Mouse (Mus musculus) E14TG2a.4 (cell line): Measurements from ENCODE around the gene Capn10.

Experiments used
- H3K27me3 ChIP-seq: 2 replicates; pipeline ENCODE4 v1.6.1; 2014; ENCODE audit warnings: low read length, control low read depth; ENCODE audit not compliant: insufficient read depth
- H3K36me3 ChIP-seq: 2 replicates; pipeline ENCODE4 v1.6.1; 2014; ENCODE audit warnings: low read length, control low read depth; ENCODE audit not compliant: insufficient read depth
- H3K4me1 ChIP-seq: replicated peaks from 2 replicates; pipeline ENCODE4 v1.6.1; 2014; ENCODE audit warnings: low read depth, low read length, control low read depth
- H3K4me3 ChIP-seq: replicated peaks from 2 replicates; pipeline ENCODE4 v1.5.1; 2014; ENCODE audit warnings: mild to moderate bottlenecking, low read length
- H3K9me3 ChIP-seq: 2 replicates; pipeline ENCODE4 v1.6.1; 2014; ENCODE audit warnings: low read length, control low read depth
- CTCF ChIP-seq: conservative IDR thresholded peaks from 2 replicates; pipeline ENCODE4 v1.5.1; 2014; ENCODE audit warnings: low read length
- NANOG ChIP-seq: IDR thresholded peaks from 2 replicates; pipeline ENCODE4 v1.6.1; 2014; ENCODE audit warnings: borderline replicate concordance, low read length, mixed read lengths
- POU5F1 ChIP-seq: IDR thresholded peaks from 2 replicates; pipeline ENCODE4 v1.6.1; 2014; ENCODE audit warnings: low read length, borderline replicate concordance

Capn10 gene

DNA sequence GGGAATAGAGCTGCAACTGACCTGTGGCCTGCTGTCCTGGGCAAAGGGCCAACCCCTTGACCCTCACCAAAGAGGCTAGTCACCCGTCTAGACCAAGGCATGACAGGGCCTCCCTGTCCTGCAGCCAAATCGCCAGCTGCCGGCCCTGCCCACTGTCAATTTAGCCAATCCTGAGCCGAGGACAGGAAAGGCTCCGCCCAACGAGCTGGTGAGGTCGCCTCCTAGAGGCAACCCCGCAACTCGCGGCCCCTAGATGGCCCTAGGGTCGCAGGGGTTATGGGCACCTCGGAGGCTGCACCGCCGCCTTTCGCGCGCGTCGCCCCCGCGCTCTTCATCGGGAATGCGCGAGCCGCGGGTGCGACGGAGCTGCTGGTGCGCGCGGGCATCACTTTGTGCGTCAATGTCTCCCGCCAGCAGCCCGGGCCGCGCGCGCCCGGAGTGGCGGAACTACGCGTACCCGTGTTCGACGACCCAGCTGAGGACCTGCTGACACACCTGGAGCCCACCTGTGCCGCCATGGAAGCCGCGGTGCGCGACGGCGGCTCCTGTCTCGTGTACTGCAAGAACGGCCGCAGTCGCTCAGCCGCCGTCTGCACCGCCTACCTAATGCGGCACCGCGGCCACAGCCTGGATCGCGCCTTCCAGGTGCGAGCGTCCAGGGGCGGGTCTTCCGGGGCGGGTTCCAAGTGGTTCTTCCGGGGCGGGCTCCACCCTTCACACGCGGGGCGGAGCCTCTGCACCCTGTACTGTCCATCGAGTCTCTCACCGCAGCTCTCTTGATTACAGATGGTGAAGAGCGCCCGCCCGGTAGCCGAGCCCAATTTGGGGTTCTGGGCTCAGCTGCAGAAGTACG, 27.2 kb upstream of the Capn10 start, which contains the start of gene Dusp28:
TSS of gene Dusp28 (plus strand) at position 203 of the 853 bp plus-strand sequence.
- Histone ChIP-seq H3K9me3 (no peaks in the 10 kb centered on the region), H3K36me3 (peaks cover 8% of the 10 kb centered on the region), H3K4me1 (peaks cover 53% of the 10 kb centered on the region), H3K27me3 (peaks cover 31% of the 10 kb centered on the region), H3K4me3 (peak within 1 kb of the TSS; percentile 94)
- TF ChIP-seq NANOG: no peak
- no peak for TF ChIP-seq CTCF
- TF ChIP-seq POU5F1: no peak

DNA sequence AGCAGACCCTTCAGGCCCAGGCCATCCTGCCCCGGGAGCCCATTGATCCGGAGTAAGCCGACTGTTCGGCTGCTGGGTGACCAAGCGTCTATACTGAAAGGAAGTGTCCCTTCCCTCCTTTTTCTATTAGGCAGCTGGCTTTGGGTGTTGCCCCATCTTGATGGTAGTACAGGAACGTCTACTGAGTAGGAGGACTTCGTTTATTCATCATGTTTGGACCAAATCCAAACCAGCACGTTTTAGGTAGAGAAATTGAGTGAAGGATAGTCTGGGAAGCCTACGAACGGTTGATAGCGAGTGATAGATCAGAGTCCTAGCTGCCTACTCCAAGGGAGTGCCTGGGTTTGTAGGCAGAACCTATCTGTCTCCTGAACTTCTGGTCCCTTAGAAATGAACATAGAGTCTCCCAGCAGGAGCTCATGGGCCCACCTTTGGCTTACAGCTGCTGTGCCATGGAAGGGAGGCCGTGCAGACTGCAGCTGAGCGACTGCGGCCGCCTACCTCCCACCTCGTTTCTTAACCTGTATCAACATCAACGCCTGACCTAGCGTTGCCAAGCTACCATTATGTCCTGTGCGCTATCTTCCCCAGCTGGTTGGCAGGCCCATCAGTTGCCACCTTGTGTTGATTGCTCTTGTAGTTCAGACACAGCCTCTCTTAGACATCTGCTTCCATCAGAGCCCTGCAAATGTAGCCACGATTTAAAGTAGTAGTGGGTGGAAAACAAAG, 26.4 kb upstream of the Capn10 start:
- H3K4me1 ChIP-seq: peaks cover 53% of the 10 kb centered on the region
- TF ChIP-seq POU5F1: no peak
- TF ChIP-seq NANOG: no peak

GRCm38 (mm10) chr1:92908664-92909063, 25.5 kb upstream of the Capn10 start:
- TF ChIP-seq POU5F1 (no peak), NANOG (no peak), CTCF (no peak)
- H3K4me1 ChIP-seq: peaks cover 45% of the 10 kb centered on the region
- H3K9me3 ChIP-seq: no peaks in the 10 kb centered on the region
- peaks cover 8% of the 10 kb centered on the region for H3K36me3 ChIP-seq
- no peak overlapping the region for H3K4me3 ChIP-seq
- peaks cover 37% of the 10 kb centered on the region for H3K27me3 ChIP-seq

More for the DNA sequence above, 26.4 kb upstream of the Capn10 start:
- Histone ChIP-seq H3K4me3 (peak overlapping the region; percentile 94), H3K9me3 (no peaks in the 10 kb centered on the region), H3K27me3 (peaks cover 34% of the 10 kb centered on the region), H3K36me3 (peaks cover 8% of the 10 kb centered on the region)

DNA sequence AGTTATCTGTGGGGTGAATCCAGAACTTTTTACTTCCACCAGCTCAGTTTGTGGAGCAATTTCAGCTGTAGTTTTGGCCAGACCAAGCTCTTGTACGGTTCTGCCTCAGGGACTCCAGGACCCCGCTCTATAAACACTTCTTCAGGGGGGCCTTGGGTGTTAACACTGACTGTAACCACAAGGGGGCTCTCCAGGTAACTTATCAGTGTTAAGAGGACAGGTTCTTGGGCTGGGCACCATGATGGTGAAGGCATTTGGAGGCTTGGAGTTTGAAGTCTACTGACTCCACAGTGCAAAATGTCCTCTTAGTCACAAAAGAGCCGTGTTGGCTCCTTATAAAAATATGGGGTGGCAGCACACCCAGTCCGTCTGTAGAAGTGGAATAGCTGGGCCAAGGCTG, 25.1 kb upstream of the Capn10 start:
- TF ChIP-seq POU5F1 (no peak), CTCF (peak; percentile 60)
- peaks cover 37% of the 10 kb centered on the region for H3K27me3 ChIP-seq
- H3K4me3 ChIP-seq: no peak overlapping the region
- H3K9me3 ChIP-seq: no peaks in the 10 kb centered on the region
- H3K4me1 ChIP-seq: peaks cover 46% of the 10 kb centered on the region
- peaks cover 8% of the 10 kb centered on the region for H3K36me3 ChIP-seq

- no peak for TF ChIP-seq POU5F1
- TF ChIP-seq CTCF: no peak
- TF ChIP-seq NANOG: no peak
- H3K36me3 ChIP-seq: peaks cover 16% of the 10 kb centered on the region
- H3K27me3 ChIP-seq: peaks cover 37% of the 10 kb centered on the region
- H3K4me3 ChIP-seq: peak within 1 kb of the TSS; percentile 84
- no peaks in the 10 kb centered on the region for H3K9me3 ChIP-seq
- H3K4me1 ChIP-seq: peaks cover 51% of the 10 kb centered on the region
Observed at GRCm38 (mm10) chr1:92910239-92910885, 23.8 kb upstream of the Capn10 start, which contains the start of gene Rnpepl1. Gene Rnpepl1 (plus strand): TSS chr1:92910783.

DNA sequence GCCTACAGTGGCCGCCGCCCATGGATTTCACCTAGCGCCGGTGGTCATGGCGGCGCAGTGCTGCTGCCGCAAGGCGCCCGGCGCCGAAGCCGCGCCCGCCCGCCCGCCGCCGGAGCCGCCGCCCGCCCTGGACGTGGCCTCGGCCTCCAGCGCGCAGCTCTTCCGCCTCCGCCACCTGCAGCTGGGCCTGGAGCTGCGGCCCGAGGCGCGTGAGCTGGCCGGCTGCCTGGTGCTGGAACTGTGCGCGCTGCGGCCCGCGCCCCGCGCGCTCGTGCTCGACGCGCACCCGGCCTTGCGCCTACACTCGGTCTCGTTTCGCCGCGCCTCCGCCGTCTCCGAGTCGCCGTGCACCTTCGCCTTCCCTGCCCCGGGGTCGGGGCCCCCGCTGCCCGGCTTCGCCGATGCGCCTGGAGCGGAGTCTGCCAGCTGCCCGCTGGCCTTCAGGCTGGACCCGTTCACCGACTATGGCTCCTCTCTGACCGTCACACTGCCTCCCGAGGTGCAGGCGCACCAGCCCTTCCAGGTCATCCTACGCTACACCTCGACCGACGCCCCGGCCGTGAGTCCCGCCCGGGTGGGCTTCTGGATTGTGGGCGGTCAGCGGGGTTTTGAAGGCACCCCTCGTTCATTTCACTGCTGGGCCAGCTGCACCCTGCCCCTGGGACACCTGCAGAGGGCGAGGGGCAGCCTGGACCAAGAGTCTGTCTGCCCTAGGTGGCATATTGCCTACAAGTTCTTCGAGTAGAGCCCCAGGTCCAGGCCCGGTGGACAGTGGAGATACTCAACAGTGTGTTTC, 23.1 kb upstream of the Capn10 start:
- Histone ChIP-seq H3K9me3 (no peaks in the 10 kb centered on the region), H3K36me3 (peaks cover 20% of the 10 kb centered on the region), H3K27me3 (peaks cover 37% of the 10 kb centered on the region), H3K4me1 (peaks cover 49% of the 10 kb centered on the region), H3K4me3 (peak overlapping the region; percentile 84)
- TF ChIP-seq NANOG: no peak

GRCm38 (mm10) chr1:92911721-92912138, 22.4 kb upstream of the Capn10 start:
- Histone ChIP-seq H3K9me3 (no peaks in the 10 kb centered on the region), H3K27me3 (peaks cover 37% of the 10 kb centered on the region), H3K4me1 (peaks cover 45% of the 10 kb centered on the region), H3K36me3 (peaks cover 26% of the 10 kb centered on the region), H3K4me3 (peak overlapping the region; percentile 84)
- no peak for TF ChIP-seq NANOG
- TF ChIP-seq CTCF: no peak
- no peak for TF ChIP-seq POU5F1
